Mouse (Mus musculus) spleen, postnatal 10 days (tissue): ENCODE data around the gene Cnep1r1.

ENCODE experiments used
- DNase-seq, 2 experiments: peaks; one replicate each; pipeline ENCODE4 v3.0.0; 2021 to 2022; ENCODE audit warnings: low spot score in 2 of 2

Gene Cnep1r1

GRCm38 (mm10) chr8:88118456-88119036 lies at the start of gene Cnep1r1:
Cnep1r1 (plus strand) TSS chr8:88118769.
- DNase-seq, result peak; percentile 88 to 94

- no peak for DNase-seq
Observed at GRCm38 (mm10) chr8:88082183-88082582, 36.4 kb upstream of the Cnep1r1 start.

- DNase-seq, result no peak
Observed at GRCm38 (mm10) chr8:88088006-88088405, 30.6 kb upstream of the Cnep1r1 start.

GRCm38 (mm10) chr8:88091661-88092060 lies 26.9 kb upstream of the Cnep1r1 start:
- no peak for DNase-seq

- no peak for DNase-seq
Observed at GRCm38 (mm10) chr8:88093367-88093766, 25.2 kb upstream of the Cnep1r1 start.

GRCm38 (mm10) chr8:88098856-88099255 lies 19.7 kb upstream of the Cnep1r1 start:
- no peak for DNase-seq

- peak in 1 of 2 experiments; percentile 50 for DNase-seq
Observed at GRCm38 (mm10) chr8:88099526-88099925, 19.0 kb upstream of the Cnep1r1 start.

- DNase-seq, result no peak
Observed at GRCm38 (mm10) chr8:88109241-88109640, 9.3 kb upstream of the Cnep1r1 start.

- DNase-seq, result peak; percentile 45 to 47
Observed at GRCm38 (mm10) chr8:88119076-88119475, 507 bp downstream of the Cnep1r1 start.

GRCm38 (mm10) chr8:88124850-88125249 lies 6.3 kb downstream of the Cnep1r1 start:
- DNase-seq, result no peak

- DNase-seq, result no peak
Observed at GRCm38 (mm10) chr8:88129397-88129796, 10.8 kb downstream of the Cnep1r1 start.

GRCm38 (mm10) chr8:88130754-88131317 lies 12.3 kb downstream of the Cnep1r1 start:
- no peak for DNase-seq

- peak; percentile 93 to 94 for DNase-seq
Observed at GRCm38 (mm10) chr8:88137748-88138484, 19.3 kb downstream of the Cnep1r1 start, which contains the start of gene Heatr3. Heatr3 (plus strand) TSS chr8:88137855.

- no peak for DNase-seq
Observed at GRCm38 (mm10) chr8:88139256-88139655, 20.7 kb downstream of the Cnep1r1 start.

- DNase-seq, result no peak
Observed at GRCm38 (mm10) chr8:88141629-88142028, 23.1 kb downstream of the Cnep1r1 start.

- no peak for DNase-seq
Observed at GRCm38 (mm10) chr8:88144041-88144440, 25.5 kb downstream of the Cnep1r1 start.

- DNase-seq, result no peak
Observed at GRCm38 (mm10) chr8:88150910-88151371, 32.4 kb downstream of the Cnep1r1 start.

GRCm38 (mm10) chr8:88160237-88160995 lies 41.8 kb downstream of the Cnep1r1 start:
- no peak for DNase-seq

GRCm38 (mm10) chr8:88161439-88161838 lies 42.9 kb downstream of the Cnep1r1 start:
- peak; percentile 73 to 85 for DNase-seq

- DNase-seq, result peak in 1 of 2 experiments; percentile 36
Observed at GRCm38 (mm10) chr8:88175264-88175663, 56.7 kb downstream of the Cnep1r1 start.

- no peak for DNase-seq
Observed at GRCm38 (mm10) chr8:88177291-88177690, 58.7 kb downstream of the Cnep1r1 start.

GRCm38 (mm10) chr8:88183121-88183520 lies 64.6 kb downstream of the Cnep1r1 start:
- no peak for DNase-seq
